Comparison of ENCODE assay signal across 8 mouse cellular contexts in genomic region chr16:94312663-94313228, GRCm38 (mm10). TPM values are rescaled to one million over a fixed set of nuclear protein-coding genes. Genes with fewer than 3 reads are reported as not detected.
DNase-seq lines count a peak whose midpoint lies in the region; ATAC-seq and TF ChIP-seq lines count a peak whose summit lies in the region.

No protein-coding gene starts in this region.

- H3K4me2 ChIP-seq in CH12.LX (ENCODE audit: insufficient read depth, low read depth, poor library complexity, severe bottlenecking): 0 out of 2 replicates have a peak overlapping the region, but pooled peaks have one; percentile 18
- H3K4me2 ChIP-seq in forebrain, embryonic 11.5 days (ENCODE audit: low read depth, low read length, severe bottlenecking): peak overlapping the region; percentile 79
- peak overlapping the region; percentile 58 for H3K4me2 ChIP-seq in heart, embryonic 16.5 days (ENCODE audit: low read depth, low read length)
- peak overlapping the region; percentile 95 for H3K4me2 ChIP-seq in liver, embryonic 15.5 days
- peak overlapping the region; percentile 75 for H3K4me2 ChIP-seq in neural tube, embryonic 12.5 days (replicated peaks)
- H3K4me2 ChIP-seq in stomach, postnatal 0 days (replicated peaks; ENCODE audit: low read depth): peak overlapping the region; percentile 76

- 0 out of 2 replicates have a peak, but pooled peaks have one; percentile 32 for TF ChIP-seq EP300 in CH12.LX (IDR thresholded peaks at IDR 0.05; ENCODE audit: low read length)
- peak; percentile 55 for TF ChIP-seq EP300 in stomach, postnatal 0 days (optimal IDR thresholded peaks at IDR 0.05)

- peaks cover 1% of the 10 kb centered on the region for H3K27me3 ChIP-seq in CH12.LX (replicated peaks)
- no peaks in the 10 kb centered on the region for H3K27me3 ChIP-seq in forebrain, embryonic 11.5 days (ENCODE audit: control insufficient read depth, insufficient read depth, low read length)
- H3K27me3 ChIP-seq in heart, embryonic 16.5 days (ENCODE audit: control insufficient read depth, insufficient read depth, low read length): no peaks in the 10 kb centered on the region
- no peaks in the 10 kb centered on the region for H3K27me3 ChIP-seq in liver, embryonic 15.5 days
- no peaks in the 10 kb centered on the region for H3K27me3 ChIP-seq in neural tube, embryonic 12.5 days (replicated peaks)
- no peaks in the 10 kb centered on the region for H3K27me3 ChIP-seq in stomach, postnatal 0 days (ENCODE audit: control insufficient read depth, insufficient read depth, low read length)

- peak overlapping the region; percentile 69 to 76 (median 72) for H3K4me3 ChIP-seq in CH12.LX (replicated peaks in 1 of 3; ENCODE audit: low read depth in 2 of 3, low read length in 2 of 3, poor library complexity in 1 of 3)
- H3K4me3 ChIP-seq in forebrain, embryonic 11.5 days (ENCODE audit: low read depth, low read length): peak overlapping the region; percentile 55
- peak overlapping the region; percentile 69 for H3K4me3 ChIP-seq in heart, embryonic 16.5 days (ENCODE audit: low read length)
- H3K4me3 ChIP-seq in liver, embryonic 15.5 days (replicated peaks): peak overlapping the region; percentile 88
- H3K4me3 ChIP-seq in neural tube, embryonic 12.5 days: peak overlapping the region; percentile 65
- H3K4me3 ChIP-seq in stomach, postnatal 0 days (ENCODE audit: low read depth, low read length): peak overlapping the region; percentile 67

- peaks cover 2 to 25% of the 10 kb centered on the region in 2 experiments; a peak in 3 of 4 replicates for H3K4me1 ChIP-seq in CH12.LX (ENCODE audit: control insufficient read depth in 1 of 2, insufficient read depth in 2 of 2)
- H3K4me1 ChIP-seq in forebrain, embryonic 11.5 days (replicated peaks; ENCODE audit: control insufficient read depth, insufficient read depth, low read length): peaks cover 4% of the 10 kb centered on the region; the same call in 1 of the 2 replicates
- H3K4me1 ChIP-seq in heart, embryonic 16.5 days (ENCODE audit: control insufficient read depth, insufficient read depth, low read length): peaks cover 9% of the 10 kb centered on the region
- H3K4me1 ChIP-seq in liver, embryonic 15.5 days (replicated peaks): peaks cover 13% of the 10 kb centered on the region
- peaks cover 16% of the 10 kb centered on the region for H3K4me1 ChIP-seq in neural tube, embryonic 12.5 days
- peaks cover 4% of the 10 kb centered on the region; the same call in 1 of the 2 replicates for H3K4me1 ChIP-seq in stomach, postnatal 0 days (replicated peaks; ENCODE audit: control insufficient read depth, insufficient read depth)

- peaks cover 0 to 14% of the 10 kb centered on the region in 2 experiments for H3K36me3 ChIP-seq in CH12.LX (replicated peaks in 1 of 2; ENCODE audit: control insufficient read depth in 1 of 2, insufficient read depth in 1 of 2, low read length in 1 of 2)
- no peaks in the 10 kb centered on the region for H3K36me3 ChIP-seq in forebrain, embryonic 11.5 days (ENCODE audit: control insufficient read depth, insufficient read depth, low read length)
- no peaks in the 10 kb centered on the region for H3K36me3 ChIP-seq in heart, embryonic 16.5 days (ENCODE audit: control insufficient read depth, insufficient read depth)
- H3K36me3 ChIP-seq in liver, embryonic 15.5 days (replicated peaks): no peaks in the 10 kb centered on the region
- no peaks in the 10 kb centered on the region for H3K36me3 ChIP-seq in neural tube, embryonic 12.5 days
- no peaks in the 10 kb centered on the region for H3K36me3 ChIP-seq in stomach, postnatal 0 days (ENCODE audit: control insufficient read depth, insufficient read depth, low read length)

- in situ Hi-C loops in CH12.LX (cut with MboI; ENCODE audit: low pct_ligation_motif_present, low pct_unique_long_range_greater_than_20kb, low sequenced_read_pairs): no loop called here

- dilution Hi-C loops in CH12.LX (cut with MboI; ENCODE audit: extremely low pct_ligation_motif_present, extremely low pct_unique_long_range_greater_than_20kb, low sequenced_read_pairs): no loop called here

- H3K79me2 ChIP-seq in CH12.LX (replicated peaks; ENCODE audit: control insufficient read depth, extremely low read depth, insufficient read depth, poor library complexity, severe bottlenecking): no peaks in the 10 kb centered on the region

- H3K9me3 ChIP-seq in CH12.LX (replicated peaks; ENCODE audit: low read length): no peaks in the 10 kb centered on the region
- H3K9me3 ChIP-seq in forebrain, embryonic 11.5 days (ENCODE audit: control insufficient read depth, low read length): no peaks in the 10 kb centered on the region
- H3K9me3 ChIP-seq in heart, embryonic 16.5 days (replicated peaks; ENCODE audit: control insufficient read depth, low read length): no peaks in the 10 kb centered on the region
- H3K9me3 ChIP-seq in liver, embryonic 15.5 days (replicated peaks): no peaks in the 10 kb centered on the region
- H3K9me3 ChIP-seq in neural tube, embryonic 12.5 days: no peaks in the 10 kb centered on the region
- no peaks in the 10 kb centered on the region for H3K9me3 ChIP-seq in stomach, postnatal 0 days (ENCODE audit: control insufficient read depth, low read length)

- TF ChIP-seq CTCF in CH12.LX (conservative IDR thresholded peaks at IDR 0.05 in 1 of 2, IDR thresholded peaks at IDR 0.05 in 1 of 2; ENCODE audit: low read depth in 2 of 2, low read length in 2 of 2): peak in 1 of 2 experiments; percentile 41; a peak in 2 of 4 replicates
- peak; percentile 60 for TF ChIP-seq CTCF in stomach, postnatal 0 days (IDR thresholded peaks at IDR 0.05; ENCODE audit: low read depth)

- no peak; the same call in 1 of the 2 replicates for TF ChIP-seq RAD21 in CH12.LX (IDR thresholded peaks at IDR 0.05; ENCODE audit: low read depth, low read length)

- DNase-seq in CH12.LX (ENCODE audit: extremely low read depth): peak; percentile 95
- DNase-seq in c-Kit-positive CD71-positive TER-119-negative erythroid progenitor cells, embryonic 14.5 days (ENCODE audit: low read depth): peak; percentile 77
- peak; percentile 86 for DNase-seq in forebrain, embryonic 11.5 days (ENCODE audit: low spot score)
- DNase-seq in kidney, postnatal 36 days: peak; percentile 84
- DNase-seq in stomach, postnatal 0 days (ENCODE audit: low spot score): peak; percentile 87

- TF ChIP-seq POLR2A in CH12.LX (IDR thresholded peaks at IDR 0.05; ENCODE audit: low read depth, low read length): peak; percentile 80

- peak; percentile 91 for ATAC-seq in forebrain, embryonic 11.5 days (replicated peaks; ENCODE audit: low FRiP score)
- peak; percentile 84 for ATAC-seq in heart, embryonic 16.5 days (replicated peaks; ENCODE audit: extremely low read depth, insufficient read depth, low FRiP score)
- ATAC-seq in liver, embryonic 15.5 days (ENCODE audit: insufficient read depth): peak; percentile 77
- peak; percentile 88 for ATAC-seq in neural tube, embryonic 12.5 days (ENCODE audit: low FRiP score, low read depth)
- peak; percentile 87 for ATAC-seq in stomach, postnatal 0 days (ENCODE audit: low FRiP score, low TSS enrichment)

- WGBS in forebrain, embryonic 11.5 days: under 1% methylated on average over 20 of the region's 20 CpGs
- 0% methylated on average over 20 of the region's 20 CpGs for WGBS in heart, embryonic 16.5 days
- under 1% methylated on average over 20 of the region's 20 CpGs for WGBS in liver, embryonic 15.5 days (ENCODE audit: insufficient replicate concordance)
- under 1% methylated on average over 20 of the region's 20 CpGs for WGBS in neural tube, embryonic 12.5 days
- under 1% methylated on average over 20 of the region's 20 CpGs for WGBS in stomach, postnatal 0 days

- H3K27ac ChIP-seq in CH12.LX (ENCODE audit: insufficient read depth, low read depth): peak overlapping the region; percentile 87
- H3K27ac ChIP-seq in forebrain, embryonic 11.5 days (ENCODE audit: low read depth, low read length): peak overlapping the region; percentile 97
- peak overlapping the region; percentile 97 for H3K27ac ChIP-seq in heart, embryonic 16.5 days (ENCODE audit: low read length)
- H3K27ac ChIP-seq in liver, embryonic 15.5 days (replicated peaks): peak overlapping the region; percentile 91
- H3K27ac ChIP-seq in neural tube, embryonic 12.5 days: peak overlapping the region; percentile 87
- peak overlapping the region; percentile 99 for H3K27ac ChIP-seq in stomach, postnatal 0 days (replicated peaks)

- H3K9ac ChIP-seq in CH12.LX (ENCODE audit: insufficient read depth, low read depth): peak overlapping the region; percentile 65
- peak overlapping the region; percentile 85 for H3K9ac ChIP-seq in forebrain, embryonic 11.5 days (ENCODE audit: low read length)
- peak overlapping the region; percentile 79 for H3K9ac ChIP-seq in heart, embryonic 16.5 days (ENCODE audit: low read length)
- peak overlapping the region; percentile 69 for H3K9ac ChIP-seq in liver, embryonic 15.5 days
- peak overlapping the region; percentile 69 for H3K9ac ChIP-seq in neural tube, embryonic 12.5 days
- peak overlapping the region; percentile 82 for H3K9ac ChIP-seq in stomach, postnatal 0 days (ENCODE audit: low read length)

RNA-seq across cellular contexts. Expression of gene Hlcs, which starts 0.6 kb away (rescaled TPM):
- total RNA-seq in CH12.LX (2012; rRNA removed): 7.8 and 9.4 TPM in 2 replicates
- 4.2 and 5.3 TPM in 2 replicates for total RNA-seq in CH12.LX (2014; rRNA removed)
- 11.3 and 12.5 TPM in 2 replicates for polyA plus RNA-seq in CH12.LX (2012; ENCODE audit: insufficient read length, low read depth)
- 13.8 TPM in 2 replicates for polyA plus RNA-seq in forebrain, embryonic 11.5 days (2014; fragmentation: Nextera tagmentation; extraction: Ambion mirVana)
- 6.8 and 7.1 TPM in 2 replicates for polyA plus RNA-seq in heart, embryonic 16.5 days (2015; fragmentation: Nextera tagmentation; extraction: Ambion mirVana)
- 2.1 and 2.5 TPM in 2 replicates for polyA plus RNA-seq in liver, embryonic 15.5 days (2015; fragmentation: Nextera tagmentation; extraction: Ambion mirVana)
- 10.3 TPM in 2 replicates for polyA plus RNA-seq in neural tube, embryonic 12.5 days (2016; fragmentation: Nextera tagmentation; extraction: Ambion mirVana)
- polyA plus RNA-seq in stomach, postnatal 0 days (2015; fragmentation: Nextera tagmentation; extraction: Ambion mirVana): 7.0 TPM in 2 replicates

RNA-seq across cellular contexts. Expression of gene Ripply3, which starts 15.5 kb away (rescaled TPM):
- 6.1 and 6.5 TPM in 2 replicates for total RNA-seq in CH12.LX (2012; rRNA removed)
- total RNA-seq in CH12.LX (2014; rRNA removed): 0.20 and 0.28 TPM in 2 replicates
- 1.0 and 1.3 TPM in 2 replicates for polyA plus RNA-seq in CH12.LX (2012; ENCODE audit: insufficient read length, low read depth)
- 5.4 and 5.7 TPM in 2 replicates for polyA plus RNA-seq in forebrain, embryonic 11.5 days (2014; fragmentation: Nextera tagmentation; extraction: Ambion mirVana)
- 4.9 TPM in 2 replicates for polyA plus RNA-seq in heart, embryonic 16.5 days (2015; fragmentation: Nextera tagmentation; extraction: Ambion mirVana)
- 1.7 and 1.9 TPM in 2 replicates for polyA plus RNA-seq in liver, embryonic 15.5 days (2015; fragmentation: Nextera tagmentation; extraction: Ambion mirVana)
- 3.5 and 4.1 TPM in 2 replicates for polyA plus RNA-seq in neural tube, embryonic 12.5 days (2016; fragmentation: Nextera tagmentation; extraction: Ambion mirVana)
- polyA plus RNA-seq in stomach, postnatal 0 days (2015; fragmentation: Nextera tagmentation; extraction: Ambion mirVana): 9.7 and 10.0 TPM in 2 replicates

RNA-seq across cellular contexts. Expression of gene Ttc3, which starts 57.7 kb away (rescaled TPM):
- total RNA-seq in CH12.LX (2012; rRNA removed): 65.2 and 74.5 TPM in 2 replicates
- total RNA-seq in CH12.LX (2014; rRNA removed): 59.0 TPM in 2 replicates
- polyA plus RNA-seq in CH12.LX (2012; ENCODE audit: insufficient read length, low read depth): 67.7 and 73.4 TPM in 2 replicates
- 458 and 484 TPM in 2 replicates for polyA plus RNA-seq in forebrain, embryonic 11.5 days (2014; fragmentation: Nextera tagmentation; extraction: Ambion mirVana)
- polyA plus RNA-seq in heart, embryonic 16.5 days (2015; fragmentation: Nextera tagmentation; extraction: Ambion mirVana): 141 and 148 TPM in 2 replicates
- 21.2 and 21.8 TPM in 2 replicates for polyA plus RNA-seq in liver, embryonic 15.5 days (2015; fragmentation: Nextera tagmentation; extraction: Ambion mirVana)
- polyA plus RNA-seq in neural tube, embryonic 12.5 days (2016; fragmentation: Nextera tagmentation; extraction: Ambion mirVana): 549 and 570 TPM in 2 replicates
- 58.0 and 60.3 TPM in 2 replicates for polyA plus RNA-seq in stomach, postnatal 0 days (2015; fragmentation: Nextera tagmentation; extraction: Ambion mirVana)

RNA-seq across cellular contexts. Expression of gene Pigp, which starts 58.9 kb away (rescaled TPM):
- 55.9 and 63.8 TPM in 2 replicates for total RNA-seq in CH12.LX (2012; rRNA removed)
- 163 and 167 TPM in 2 replicates for total RNA-seq in CH12.LX (2014; rRNA removed)
- 103 and 104 TPM in 2 replicates for polyA plus RNA-seq in CH12.LX (2012; ENCODE audit: insufficient read length, low read depth)
- 92.3 and 97.6 TPM in 2 replicates for polyA plus RNA-seq in forebrain, embryonic 11.5 days (2014; fragmentation: Nextera tagmentation; extraction: Ambion mirVana)
- 105 and 119 TPM in 2 replicates for polyA plus RNA-seq in heart, embryonic 16.5 days (2015; fragmentation: Nextera tagmentation; extraction: Ambion mirVana)
- polyA plus RNA-seq in liver, embryonic 15.5 days (2015; fragmentation: Nextera tagmentation; extraction: Ambion mirVana): 39.4 and 45.7 TPM in 2 replicates
- 107 and 118 TPM in 2 replicates for polyA plus RNA-seq in neural tube, embryonic 12.5 days (2016; fragmentation: Nextera tagmentation; extraction: Ambion mirVana)
- 157 TPM in 2 replicates for polyA plus RNA-seq in stomach, postnatal 0 days (2015; fragmentation: Nextera tagmentation; extraction: Ambion mirVana)

Comparison
In these comparisons a context has a peak if more than half of its experiments do, and no peak if none do; other contexts are left out.
1. Peak in every context shown above with its lines: DNase-seq, ATAC-seq, H3K4me3 ChIP-seq and H3K27ac ChIP-seq.
2. H3K4me2 ChIP-seq: peak in every context shown above with its lines; median percentile 95 in liver, embryonic 15.5 days; 79 in forebrain, embryonic 11.5 days; 76 in stomach, postnatal 0 days; 75 in neural tube, embryonic 12.5 days; 58 in heart, embryonic 16.5 days; 18 in CH12.LX.